Mouse (Mus musculus): ENCODE measurements at regions not wholly inside any gene's neighbourhood (a gene's known extent, or its start where the extent isn't known, plus 50 kb on each side); places are given as distances from the start of the nearest gene placed in this dataset.

GRCm38 (mm10) chr16:92920947-92921346 is 95.0 kb upstream of the Runx1 start:
- DNase-seq (ENCODE audit: low read depth) = no peak

GRCm38 (mm10) chr16:92917356-92917755 is 91.4 kb upstream of the Runx1 start:
- no peak for DNase-seq (ENCODE audit: low read depth)

GRCm38 (mm10) chr16:92915651-92916050 is 89.7 kb upstream of the Runx1 start:
- DNase-seq (ENCODE audit: low read depth) = no peak

- DNase-seq (ENCODE audit: low read depth) = no peak
Observed at GRCm38 (mm10) chr16:92906873-92907272, 80.9 kb upstream of the Runx1 start.

- no peak for DNase-seq (ENCODE audit: low read depth)
Observed at GRCm38 (mm10) chr16:92905626-92906025, 79.7 kb upstream of the Runx1 start.

- no peak for DNase-seq (ENCODE audit: low read depth)
Observed at GRCm38 (mm10) chr16:92903892-92904473, 78.0 kb upstream of the Runx1 start.

GRCm38 (mm10) chr16:92903486-92903885 is 77.5 kb upstream of the Runx1 start:
- DNase-seq (ENCODE audit: low read depth) = no peak

- DNase-seq (ENCODE audit: low read depth) = no peak
Observed at GRCm38 (mm10) chr16:92899704-92900103, 73.8 kb upstream of the Runx1 start.

GRCm38 (mm10) chr16:92891741-92892140 is 65.8 kb upstream of the Runx1 start:
- no peak for DNase-seq (ENCODE audit: low read depth)

GRCm38 (mm10) chr16:92890713-92891112 is 64.8 kb upstream of the Runx1 start:
- no peak for DNase-seq (ENCODE audit: low read depth)

- no peak for DNase-seq (ENCODE audit: low read depth)
Observed at GRCm38 (mm10) chr16:92889537-92889936, 63.6 kb upstream of the Runx1 start.

GRCm38 (mm10) chr16:92886226-92886625 is 60.3 kb upstream of the Runx1 start:
- no peak for DNase-seq (ENCODE audit: low read depth)

- peak; percentile 76 for DNase-seq (ENCODE audit: low read depth)
Observed at GRCm38 (mm10) chr16:92883821-92884272, 57.9 kb upstream of the Runx1 start.

GRCm38 (mm10) chr16:92880356-92881043 is 54.6 kb upstream of the Runx1 start:
- no peak for DNase-seq (ENCODE audit: low read depth)

- DNase-seq (ENCODE audit: low read depth) = no peak
Observed at GRCm38 (mm10) chr16:92878081-92878480, 52.1 kb upstream of the Runx1 start.

All from c-Kit-positive CD71-positive TER-119-negative erythroid progenitor cells, embryonic 14.5 days (primary cell).